Mouse (Mus musculus): ENCODE data around the gene Zfp352.
"Not testable (repeated sequence)": the region's sequence is repeated elsewhere in the genome, so short reads cannot be mapped to it uniquely, and the experiment has no call there.

Zfp352 gene

GRCm38 (mm10) chr4:90218520-90218919 lies at the start of gene Zfp352:
Gene Zfp352, plus strand, starts transcription at chr4:90218820.
- no peak for DNase-seq

GRCm38 (mm10) chr4:90170890-90171483 lies 47.6 kb upstream of the Zfp352 start:
- no peak for DNase-seq

- DNase-seq, result no peak
Measured at GRCm38 (mm10) chr4:90174036-90174435, 44.6 kb upstream of the Zfp352 start.

GRCm38 (mm10) chr4:90203421-90203820 lies 15.2 kb upstream of the Zfp352 start:
- DNase-seq, result no peak

GRCm38 (mm10) chr4:90211475-90211874 lies 7.1 kb upstream of the Zfp352 start:
- DNase-seq, result no peak

GRCm38 (mm10) chr4:90212076-90212475 lies 6.5 kb upstream of the Zfp352 start:
- no peak for DNase-seq

GRCm38 (mm10) chr4:90235646-90236045 lies 17.0 kb downstream of the Zfp352 start:
- not testable (repeated sequence) for DNase-seq

GRCm38 (mm10) chr4:90269781-90270180 lies 51.2 kb downstream of the Zfp352 start:
- DNase-seq, result no peak

All from kidney, postnatal 4 days (tissue).